Mouse (Mus musculus) ES-Bruce4 (cell line): ENCODE measurements around the gene 1700020D05Rik.

Experiments
- CTCF ChIP-seq: IDR thresholded peaks from one replicate; pipeline ENCODE4 v1.8.1; 2011; ENCODE audit warnings: low read depth, low read length
- EP300 ChIP-seq: IDR thresholded peaks from 2 replicates; pipeline ENCODE4 v1.6.1; 2011; ENCODE audit warnings: low read depth, low read length; ENCODE audit not compliant: insufficient read depth

GRCm38 (mm10) chr19:5547471-5548056 is 44.0 kb upstream of the 1700020D05Rik start:
- TF ChIP-seq EP300 (no peak), CTCF (no peak)
